Mouse (Mus musculus) testis, postnatal 10 days (tissue): ENCODE measurements around the gene Bpifb1.
"Not testable (repeated sequence)": the region's sequence is repeated elsewhere in the genome, so short reads cannot be mapped to it uniquely, and the experiment has no call there.

Experiments used
- DNase-seq: peaks from one replicate; pipeline ENCODE4 v3.0.0; 2021; ENCODE audit warnings: low spot score

The Bpifb1 gene

DNA sequence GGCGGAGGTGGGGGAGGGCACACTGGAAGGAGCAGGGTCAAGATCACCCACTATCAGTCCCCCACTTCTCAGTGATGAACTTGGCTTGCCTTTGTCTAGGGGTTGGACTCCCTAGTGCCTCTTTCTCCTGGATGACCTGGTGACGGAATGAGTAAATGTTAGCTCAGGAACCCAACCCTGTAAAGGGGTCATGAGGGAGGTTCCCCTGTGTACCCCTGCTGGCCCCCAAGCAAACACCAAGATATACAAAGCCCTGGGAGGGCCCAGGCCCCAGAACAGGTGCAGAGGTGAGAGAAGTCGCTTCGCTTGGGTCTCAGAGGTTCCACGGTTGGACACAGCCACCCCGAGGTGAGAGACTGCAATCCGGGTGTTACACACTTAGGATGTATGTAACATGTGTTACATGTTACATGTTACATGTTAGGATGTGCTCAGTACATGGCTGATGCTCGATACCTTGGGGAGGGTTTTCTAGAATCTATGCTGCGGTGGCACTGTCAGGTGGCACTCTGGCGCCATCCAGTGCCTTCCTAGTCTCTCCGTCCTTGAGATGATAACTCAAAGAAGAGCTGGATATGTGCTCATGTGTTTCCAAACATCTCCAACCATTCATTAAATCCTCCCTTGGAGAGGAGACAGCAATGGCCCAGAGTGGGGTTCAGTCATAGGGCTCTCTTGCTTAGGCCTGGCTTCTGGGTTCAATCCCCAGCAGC is at the start of gene Bpifb1:
Bpifb1 (plus strand) TSS at position 273 of the 713 bp plus-strand sequence.
- DNase-seq = peak; percentile 39

DNA sequence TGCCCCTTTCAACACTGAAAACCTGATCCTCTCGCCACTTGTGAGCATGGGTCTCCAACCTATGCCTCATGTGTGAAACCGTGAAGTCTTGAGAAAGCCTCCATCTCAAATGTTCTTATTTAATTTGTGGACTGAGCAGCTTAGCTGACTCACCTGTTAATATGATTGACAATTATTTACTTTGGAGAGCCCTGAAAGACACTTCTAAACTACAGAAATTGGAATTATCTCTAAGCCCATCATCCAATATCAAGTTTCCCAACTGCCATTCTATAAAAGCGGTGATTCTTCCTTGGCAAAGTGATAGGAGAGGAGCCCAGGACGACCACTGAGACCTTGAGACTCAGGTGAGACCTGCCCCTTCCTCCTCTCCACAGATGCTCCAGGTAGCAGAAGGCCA is 48.0 kb upstream of the Bpifb1 start, which contains the start of gene Bpifa1:
Bpifa1 (plus strand) TSS at position 301 of the 400 bp plus-strand sequence.
- no peak for DNase-seq

DNA sequence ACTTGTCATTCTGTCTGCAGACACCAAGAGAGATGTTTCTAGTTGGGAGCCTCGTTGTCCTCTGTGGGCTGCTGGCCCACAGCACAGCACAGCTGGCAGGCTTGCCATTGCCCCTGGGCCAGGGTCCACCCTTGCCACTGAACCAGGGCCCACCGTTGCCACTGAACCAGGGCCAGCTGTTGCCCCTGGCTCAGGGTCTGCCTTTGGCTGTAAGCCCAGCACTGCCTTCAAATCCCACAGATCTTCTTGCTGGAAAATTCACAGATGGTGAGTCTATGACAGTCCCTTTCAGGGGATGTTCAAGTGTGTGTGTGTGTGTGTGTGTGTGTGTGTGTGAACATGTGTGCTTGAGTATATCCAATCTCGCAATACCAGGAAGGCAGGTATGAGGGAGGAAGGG is 46.9 kb upstream of the Bpifb1 start:
- no peak for DNase-seq

DNA sequence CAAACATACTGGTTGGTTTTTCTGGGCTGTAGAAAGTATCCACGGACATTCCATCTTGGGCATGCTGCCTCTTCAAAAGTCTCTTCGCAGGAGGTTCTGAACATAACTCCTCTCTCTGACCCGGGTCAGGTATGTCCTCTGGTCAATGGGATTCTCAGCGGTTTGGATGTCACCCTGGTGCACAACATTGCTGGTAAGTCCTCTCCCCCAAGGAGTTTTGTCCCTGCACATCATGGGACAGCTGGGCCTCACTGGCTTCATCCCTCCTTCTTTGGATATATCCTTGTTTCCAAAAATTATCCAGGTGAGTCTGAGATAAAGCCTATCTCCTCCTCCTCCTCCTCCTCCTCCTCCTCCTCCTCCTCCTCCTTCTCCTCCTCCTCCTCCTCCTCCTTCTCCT is 43.1 kb upstream of the Bpifb1 start:
- no peak for DNase-seq

DNA sequence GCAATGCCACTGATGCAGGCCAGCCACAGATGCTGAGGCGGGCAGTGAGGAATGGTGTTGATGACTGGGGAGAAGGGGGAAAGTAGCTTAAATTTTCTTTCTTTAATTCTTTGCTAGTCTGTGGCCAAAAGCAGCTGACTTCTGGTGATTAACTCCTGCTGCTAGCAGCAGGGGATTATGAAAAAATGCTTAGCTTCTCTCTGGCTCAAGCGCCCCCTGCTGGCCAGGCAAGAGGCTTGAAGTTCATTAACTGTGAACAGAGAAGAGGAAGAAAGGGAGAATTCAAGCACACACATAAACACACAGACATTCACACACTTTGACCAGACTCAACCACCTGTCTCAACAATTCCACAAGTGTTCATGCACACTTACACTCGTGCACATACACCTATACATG is 32.2 kb upstream of the Bpifb1 start:
- DNase-seq = peak; percentile 66

DNA sequence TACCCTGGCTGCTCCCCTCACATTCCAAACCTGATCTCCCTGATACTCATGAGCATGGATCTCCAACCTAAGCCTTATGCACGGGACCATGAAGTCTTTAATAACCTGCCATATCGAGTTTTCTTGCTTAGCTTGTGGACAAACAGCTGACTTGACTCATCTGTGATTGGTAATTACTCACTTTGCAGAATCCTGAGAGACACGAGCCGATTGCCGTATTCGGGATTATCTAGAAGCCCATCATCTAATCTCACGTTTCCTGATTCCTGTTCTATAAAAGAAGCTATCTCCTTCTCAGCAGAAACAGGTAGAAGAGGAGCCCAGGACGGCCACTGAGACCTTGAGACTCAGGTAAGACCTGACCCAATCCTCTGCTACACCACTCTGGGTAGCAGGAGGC is 28.3 kb upstream of the Bpifb1 start, which contains the start of gene Bpifa5:
Bpifa5 (plus strand) TSS at position 301 of the 400 bp plus-strand sequence.
- DNase-seq = no peak

DNA sequence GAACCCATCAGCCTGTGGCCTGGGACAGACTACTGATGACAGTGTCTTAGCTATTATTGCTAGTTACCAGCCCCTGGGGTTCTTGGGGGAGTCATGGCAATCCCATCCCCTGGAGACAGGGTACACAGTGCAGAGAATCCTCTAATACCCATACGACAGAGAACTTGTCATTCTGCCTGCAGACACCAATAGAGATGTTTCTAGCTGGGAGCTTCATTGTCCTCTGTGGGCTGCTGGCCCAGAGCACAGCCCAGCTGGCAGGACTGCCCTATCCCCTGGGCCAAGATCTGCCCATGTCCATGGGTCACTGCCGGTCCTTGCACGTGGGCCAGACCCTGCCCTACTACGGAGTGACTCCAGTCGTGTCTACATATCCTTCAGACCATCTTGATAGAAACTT is 27.3 kb upstream of the Bpifb1 start:
- DNase-seq = no peak

DNA sequence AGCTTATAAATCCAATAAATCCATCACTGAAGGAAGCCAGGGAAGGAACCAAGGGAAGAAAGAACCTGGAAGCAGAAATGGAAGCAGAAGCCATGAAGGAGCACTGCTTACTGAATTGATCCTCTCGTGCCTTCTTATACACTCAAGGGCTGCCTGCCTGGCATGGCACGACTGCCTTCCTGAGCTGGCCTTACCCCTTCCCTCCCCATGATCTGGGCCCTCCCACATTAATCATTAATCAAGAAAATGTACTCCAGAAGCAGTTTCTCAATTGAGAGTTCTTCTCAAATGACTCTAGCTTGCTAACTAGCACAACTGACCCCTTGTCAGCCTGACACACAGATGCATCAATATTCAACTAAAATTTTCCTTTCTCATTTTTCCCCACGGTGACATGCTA is 21.4 kb upstream of the Bpifb1 start:
- DNase-seq = no peak

DNA sequence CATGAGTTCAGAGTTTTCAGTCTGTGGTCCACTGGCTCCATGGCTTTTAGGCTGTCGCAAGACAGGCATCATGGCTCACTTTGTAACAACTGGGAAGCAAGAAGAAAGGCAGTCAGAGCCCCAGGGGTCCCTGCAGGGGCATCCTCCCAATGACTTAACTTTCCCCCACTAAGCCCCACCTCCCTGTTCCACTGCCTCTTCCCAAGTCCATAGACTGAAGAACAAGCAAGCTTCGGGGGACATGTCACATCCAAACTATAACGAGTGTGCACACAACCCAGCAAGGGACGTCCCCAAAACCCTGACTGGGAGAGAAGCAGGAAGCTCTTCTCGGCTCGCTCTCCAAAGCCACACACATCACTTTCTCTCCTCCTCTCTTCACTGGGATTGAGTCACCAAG is 19.0 kb upstream of the Bpifb1 start:
- DNase-seq = no peak

DNA sequence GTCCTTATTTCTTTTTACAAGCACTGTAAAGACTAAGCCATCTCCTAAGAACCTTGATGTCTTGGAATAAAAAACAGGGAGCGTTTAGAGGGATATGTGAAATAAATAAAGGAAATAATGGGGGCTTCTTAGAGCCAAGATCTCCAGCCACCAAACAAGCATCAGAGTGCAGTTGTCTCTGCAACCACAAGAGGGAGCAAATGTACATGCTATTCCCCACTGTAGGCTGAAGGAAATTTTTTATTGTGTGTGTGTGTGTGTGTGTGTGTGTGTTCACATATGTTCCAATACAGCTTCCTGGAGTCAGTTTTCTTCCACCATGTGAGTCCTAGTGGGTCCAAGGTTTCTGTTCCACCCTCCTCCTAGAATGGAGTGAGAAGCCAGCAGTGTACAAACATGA is 17.3 kb upstream of the Bpifb1 start:
- peak; percentile 54 for DNase-seq

DNA sequence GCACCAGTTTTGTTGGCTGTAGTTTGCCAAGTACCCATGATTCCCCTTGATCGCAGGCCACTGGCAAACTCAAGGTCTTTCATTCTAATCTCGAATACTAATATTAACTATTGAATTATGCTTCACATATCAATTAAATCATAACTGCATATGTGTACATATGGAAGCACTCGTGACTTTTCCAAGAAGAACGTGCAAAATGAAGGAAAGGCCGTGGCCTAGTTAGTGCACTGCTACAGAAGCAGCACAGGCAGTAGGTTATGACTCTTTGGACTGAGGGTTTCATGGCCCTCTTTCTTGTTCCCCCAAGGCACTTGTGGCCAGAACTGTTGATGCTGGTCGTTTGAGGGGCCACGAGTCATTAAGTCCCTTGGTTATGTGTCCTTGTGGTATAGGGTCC is 8.7 kb upstream of the Bpifb1 start:
- not testable (repeated sequence) for DNase-seq

DNA sequence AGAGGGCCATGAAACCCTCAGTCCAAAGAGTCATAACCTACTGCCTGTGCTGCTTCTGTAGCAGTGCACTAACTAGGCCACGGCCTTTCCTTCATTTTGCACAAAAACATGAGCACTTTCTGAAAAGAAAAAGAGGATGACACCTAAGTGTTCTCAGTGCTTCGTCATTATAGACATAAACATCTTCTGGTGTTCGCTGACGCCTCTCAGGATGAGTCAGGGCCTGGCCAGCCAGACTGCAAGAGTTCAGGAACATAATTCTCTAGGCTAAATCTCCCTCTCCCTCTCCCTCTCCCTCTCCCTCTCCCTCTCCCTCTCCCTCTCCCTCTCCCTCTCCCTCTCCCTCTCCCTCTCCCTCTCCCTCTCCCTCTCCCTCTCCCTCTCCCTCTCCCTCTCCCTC is 7.6 kb upstream of the Bpifb1 start:
- not testable (repeated sequence) for DNase-seq

DNA sequence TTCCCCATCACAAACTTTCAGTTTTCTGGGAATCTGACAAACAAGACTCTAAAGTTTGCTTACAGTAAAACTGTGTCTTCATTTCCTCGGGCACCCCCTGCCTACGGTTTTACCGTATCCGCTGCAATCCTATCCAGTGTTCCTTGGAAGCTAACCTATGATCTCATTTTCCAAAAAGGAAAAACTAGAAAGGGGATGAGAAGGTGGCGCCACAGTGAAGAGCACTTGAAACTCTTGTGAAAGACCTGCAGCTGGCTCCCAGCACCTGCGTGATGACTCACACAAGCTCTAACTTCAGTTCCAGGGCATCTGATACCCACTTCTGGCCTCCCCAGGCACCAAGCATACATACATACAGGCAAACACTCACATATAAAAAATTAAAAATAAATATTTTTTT is 5.3 kb upstream of the Bpifb1 start:
- DNase-seq = peak; percentile 23

DNA sequence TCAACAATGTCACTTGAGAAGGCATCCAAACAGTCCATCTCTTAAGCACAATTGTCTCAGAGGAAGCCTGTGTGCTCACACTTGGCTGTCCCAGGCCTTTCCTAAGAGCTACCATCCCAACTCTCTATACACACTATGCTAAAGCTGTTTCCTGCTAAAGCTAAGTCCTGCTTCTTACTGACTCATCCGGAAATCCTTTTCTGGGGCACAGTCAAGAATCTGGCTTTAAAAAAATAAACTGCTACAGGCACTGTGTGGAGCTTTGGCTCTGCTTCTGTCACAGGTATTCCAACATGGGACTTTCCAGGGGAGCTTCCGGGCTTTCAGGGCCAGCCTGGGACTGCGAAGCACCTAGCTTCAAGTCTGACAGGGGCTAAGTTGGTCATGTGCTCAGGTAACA is 4.9 kb upstream of the Bpifb1 start:
- DNase-seq = peak; percentile 25

DNA sequence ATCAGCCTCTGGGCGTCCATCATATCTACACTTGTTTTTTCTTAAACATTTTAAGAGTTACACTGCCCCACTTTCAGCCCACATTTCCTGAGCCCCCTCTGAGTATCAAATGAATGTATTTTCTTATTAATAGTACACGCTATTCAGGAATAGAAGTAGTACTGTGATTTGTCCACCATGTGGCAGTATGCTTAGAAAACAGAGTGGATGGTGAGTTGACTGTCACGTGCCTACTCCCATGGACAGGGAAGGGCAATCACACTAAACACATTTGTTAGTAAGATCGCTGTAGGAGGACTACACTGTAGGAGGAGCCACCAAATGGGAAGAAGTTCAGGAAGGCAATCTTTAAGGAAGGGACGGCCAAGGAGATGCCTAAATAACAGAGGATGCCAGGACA is 3.1 kb upstream of the Bpifb1 start:
- DNase-seq = peak; percentile 26

DNA sequence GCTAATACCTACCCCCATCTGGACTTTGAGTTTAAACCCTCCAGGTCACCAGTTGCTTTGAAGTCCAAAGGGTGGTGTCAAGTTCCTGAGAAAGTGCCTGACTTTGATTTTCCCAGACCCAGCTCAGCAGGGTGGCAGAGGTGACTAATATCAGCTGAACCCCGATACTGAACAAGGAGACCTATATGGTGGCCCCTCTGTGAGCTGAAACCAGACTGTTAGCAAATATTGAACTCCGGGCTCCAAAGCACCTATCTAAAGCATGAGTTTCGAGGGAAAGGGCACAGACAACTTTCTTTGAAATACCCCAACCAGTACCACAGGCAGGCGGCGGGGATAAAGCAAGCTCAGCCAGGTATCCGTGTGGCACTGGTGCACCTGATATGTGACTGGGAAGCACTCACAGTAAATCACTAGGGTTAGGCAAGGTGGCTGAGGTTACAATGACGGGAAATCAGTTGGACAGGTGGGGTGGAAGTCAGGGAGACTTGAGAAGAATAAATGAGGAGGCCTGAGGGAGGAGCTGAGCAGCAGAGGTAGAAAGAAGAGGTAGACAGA is 662 bp upstream of the Bpifb1 start:
- peak; percentile 31 for DNase-seq

DNA sequence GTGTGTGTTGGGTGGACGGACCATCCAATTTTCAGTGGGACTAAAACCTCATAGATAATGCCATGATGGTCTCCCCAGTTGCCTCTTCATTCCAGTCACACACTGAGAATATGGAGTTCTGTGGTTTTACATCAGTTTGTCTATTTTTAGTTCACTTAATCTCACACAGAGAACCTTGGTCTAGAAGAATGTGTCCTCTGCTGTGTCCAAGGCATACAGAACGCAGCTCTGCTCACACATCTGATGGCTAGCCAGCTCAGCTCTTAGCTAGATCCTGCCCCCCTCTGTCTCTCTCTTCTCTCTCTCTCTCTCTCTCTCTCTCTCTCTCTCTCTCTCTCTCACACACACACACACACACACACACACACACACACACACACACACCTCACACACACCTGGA is 1.5 kb downstream of the Bpifb1 start:
- DNase-seq = peak; percentile 35

DNA sequence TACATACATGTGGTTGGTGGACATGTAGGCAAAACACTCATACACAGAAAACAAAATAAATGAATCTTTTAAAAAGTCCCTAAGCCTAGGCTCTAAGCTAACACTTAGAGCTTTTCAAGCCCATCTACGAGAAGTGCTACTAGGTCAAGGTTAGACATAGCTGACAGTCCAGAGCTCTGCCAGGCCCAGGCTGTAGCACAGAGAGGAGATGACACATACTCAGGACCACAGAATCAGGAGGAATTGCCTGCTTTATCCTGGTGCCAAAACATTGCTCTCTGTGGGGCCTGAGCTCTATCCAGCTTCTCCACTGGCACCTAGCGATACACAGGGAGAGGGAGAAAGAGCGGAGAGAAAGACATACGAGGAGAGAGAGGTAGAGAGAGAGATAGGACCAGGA is 2.5 kb downstream of the Bpifb1 start:
- DNase-seq = peak; percentile 22

DNA sequence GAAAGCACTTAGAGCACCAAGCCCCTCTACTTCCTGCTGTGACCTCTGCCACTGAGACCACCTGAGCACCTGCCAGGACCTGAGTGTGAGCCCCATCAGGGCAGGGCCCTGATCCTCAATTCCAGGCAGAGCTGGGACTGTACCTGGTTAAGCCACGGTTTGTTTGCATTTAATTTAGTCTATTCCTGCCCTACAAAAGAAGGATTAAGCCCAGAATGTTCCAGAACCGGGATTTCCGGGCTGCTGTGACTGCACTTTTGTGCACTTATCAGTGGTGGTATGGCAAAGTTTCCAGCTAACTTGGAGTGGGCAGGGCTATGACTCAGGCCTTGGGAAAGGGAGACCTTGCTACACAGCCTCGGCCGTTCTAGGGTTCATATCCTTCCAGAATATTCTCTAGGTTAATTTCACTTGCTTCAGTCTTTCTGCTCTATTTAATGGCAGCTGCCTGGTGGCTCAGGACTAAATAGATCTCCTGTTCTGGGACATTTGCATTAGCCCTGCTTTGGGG is 3.4 kb downstream of the Bpifb1 start:
- DNase-seq = peak; percentile 33

DNA sequence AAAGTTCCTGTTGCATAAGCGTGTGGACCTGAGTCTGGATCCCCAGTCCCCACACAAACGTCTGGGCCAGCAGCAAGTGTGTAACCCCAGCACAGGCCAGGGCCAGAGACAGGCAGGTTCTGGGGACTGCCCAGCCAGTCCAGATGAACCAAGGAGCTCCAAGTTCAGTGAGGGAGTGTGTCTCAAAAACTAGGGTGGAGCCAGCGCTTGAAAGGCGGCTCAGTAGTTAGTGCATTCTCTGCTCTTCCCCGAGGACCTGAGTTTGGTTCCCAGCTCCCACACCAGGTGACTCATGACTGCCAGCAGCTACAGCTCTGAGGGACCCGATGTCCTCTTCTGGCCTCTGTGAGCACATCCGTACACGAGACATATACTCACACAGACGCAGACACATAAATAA is 6.4 kb downstream of the Bpifb1 start:
- DNase-seq = peak; percentile 31

DNA sequence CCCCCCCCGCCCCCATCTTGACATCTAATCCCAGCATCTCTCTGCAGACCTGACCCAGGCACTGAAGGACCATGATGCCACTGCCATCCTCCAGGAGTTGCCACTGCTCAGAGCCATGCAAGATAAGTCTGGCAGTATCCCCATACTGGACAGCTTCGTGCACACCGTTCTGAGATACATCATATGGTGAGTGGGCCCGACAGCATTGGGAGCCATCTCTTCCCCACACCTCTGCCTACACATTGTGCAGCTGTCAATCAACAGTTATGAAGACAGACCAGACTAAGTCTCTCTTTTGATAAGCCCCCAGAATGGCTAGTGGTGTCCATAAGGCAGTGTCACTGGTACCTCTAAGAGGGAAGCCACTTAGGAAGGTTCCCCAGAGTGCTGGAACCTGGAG is 14.0 kb downstream of the Bpifb1 start:
- DNase-seq = no peak

DNA sequence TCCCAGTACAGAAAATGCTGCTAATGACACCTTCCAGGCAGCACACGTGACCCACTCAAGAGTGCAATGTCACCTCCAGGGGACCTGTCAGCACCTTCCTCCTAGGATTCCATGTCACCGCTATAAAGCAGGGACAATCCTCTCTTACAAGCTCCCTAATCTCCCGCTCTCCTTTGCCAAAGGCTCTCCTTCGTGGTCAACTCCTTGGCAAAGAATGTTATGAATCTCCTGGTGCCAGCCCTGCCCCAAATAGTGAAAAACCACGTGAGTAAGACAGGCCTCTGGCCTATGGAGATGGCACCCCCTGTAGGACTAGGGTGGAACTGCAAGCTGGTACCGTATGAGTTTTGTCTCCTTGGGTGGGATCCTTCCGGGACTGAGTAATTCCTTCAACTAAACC is 16.3 kb downstream of the Bpifb1 start:
- peak; percentile 78 for DNase-seq

DNA sequence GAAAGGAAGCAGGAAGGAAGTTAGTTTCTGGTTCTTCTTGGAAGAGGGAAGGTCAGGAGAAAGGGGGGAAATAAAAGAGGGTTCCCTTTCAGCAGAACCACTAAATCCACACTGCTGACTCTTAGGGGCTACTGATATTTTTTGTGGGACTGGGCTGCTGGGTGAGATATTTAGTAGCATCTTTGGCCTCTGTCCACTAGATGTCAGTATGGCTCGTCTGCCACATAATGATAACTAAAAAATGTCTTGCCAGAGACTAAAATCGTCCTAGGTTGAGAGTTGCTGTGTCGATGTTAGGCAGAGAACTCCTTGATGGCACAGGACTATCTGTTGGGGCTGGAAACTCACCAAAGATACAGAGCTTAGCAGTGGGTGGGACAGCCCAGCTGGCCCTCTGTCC is 18.5 kb downstream of the Bpifb1 start:
- DNase-seq = no peak

DNA sequence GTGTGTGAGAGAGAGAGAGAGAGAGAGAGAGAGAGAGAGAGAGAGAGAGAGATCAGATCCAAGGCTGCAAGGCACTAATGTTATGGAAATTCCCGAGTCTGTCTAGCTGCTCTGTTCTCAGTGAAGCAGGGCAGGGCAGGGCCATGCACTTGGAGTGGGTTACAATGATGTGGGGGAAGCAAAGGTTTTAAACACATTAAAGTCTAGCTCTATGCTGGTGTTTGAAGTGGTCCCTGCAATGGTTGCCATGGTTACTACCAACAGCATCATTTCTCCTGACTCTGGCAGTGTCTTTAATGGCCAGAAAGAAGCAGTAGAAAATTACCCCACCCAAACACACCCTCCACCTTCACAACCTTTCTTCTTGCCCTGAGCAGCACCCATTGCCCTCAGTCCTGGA is 20.5 kb downstream of the Bpifb1 start:
- no peak for DNase-seq
